Mouse (Mus musculus) heart, embryonic 11.5 days (tissue): Measurements from ENCODE around the gene Ahnak. TPM values are rescaled to one million over a fixed set of nuclear protein-coding genes. Genes with fewer than 3 reads are reported as not detected.

Experiments used
- ATAC-seq: fragments of 200-750 bp; cut with Nextera tagmentation; replicated peaks from 2 replicates; pipeline ENCODE4 v1.8.0; 2017; ENCODE audit warnings: moderate library complexity; ENCODE audit not compliant: insufficient number of reproducible peaks, low FRiP score, low TSS enrichment
- H3K27ac ChIP-seq: fragments of 300-500 bp; sonication (generic); 2 replicates; pipeline ENCODE4 v1.5.1; 2014; ENCODE audit warnings: mild to moderate bottlenecking, low read depth, low read length
- H3K27me3 ChIP-seq: fragments of 300-500 bp; sonication (generic); 2 replicates; pipeline ENCODE4 v1.6.1; 2014; ENCODE audit warnings: mild to moderate bottlenecking, low read length, mixed read lengths; ENCODE audit not compliant: control insufficient read depth, insufficient read depth
- H3K36me3 ChIP-seq: fragments of 300-500 bp; sonication (generic); 2 replicates; pipeline ENCODE4 v1.6.1; 2014; ENCODE audit warnings: mild to moderate bottlenecking, low read length, moderate library complexity, mixed read lengths; ENCODE audit not compliant: control insufficient read depth, insufficient read depth
- H3K4me1 ChIP-seq: fragments of 300-500 bp; sonication (generic); 2 replicates; pipeline ENCODE4 v1.6.1; 2014; ENCODE audit warnings: low read length; ENCODE audit not compliant: control insufficient read depth, insufficient read depth
- H3K4me2 ChIP-seq: fragments of 300-500 bp; sonication (generic); 2 replicates; pipeline ENCODE4 v1.6.1; 2014; ENCODE audit warnings: mild to moderate bottlenecking, moderate library complexity
- H3K4me3 ChIP-seq: fragments of 300-500 bp; sonication (generic); 2 replicates; pipeline ENCODE4 v1.5.1; 2014; ENCODE audit warnings: low read depth, low read length
- H3K9ac ChIP-seq: fragments of 300-500 bp; sonication (generic); 2 replicates; pipeline ENCODE4 v1.6.1; 2014; ENCODE audit warnings: mild to moderate bottlenecking, low read depth, low read length, moderate library complexity
- H3K9me3 ChIP-seq: fragments of 300-500 bp; sonication (generic); replicated peaks from 2 replicates; pipeline ENCODE4 v1.6.1; 2016; ENCODE audit warnings: low read length; ENCODE audit not compliant: control insufficient read depth
- WGBS: fragments of 180-500 bp; shearing (Covaris S2); extraction: QIAGEN DNeasy Blood & Tissue Kit; methylation state at CpG from one replicate; pipeline ENCODE4 v1.1.7; 2014; ENCODE audit not compliant: insufficient replicate concordance; 5-methylcytosine and 5-hydroxymethylcytosine counted together
- polyA plus RNA-seq: library from polyadenylated mRNA; unstranded; fragments of >200 nt; fragmentation: Nextera tagmentation; extraction: Ambion mirVana; gene quantifications from 2 replicates; pipeline ENCODE4 v1.2.1, GENCODE M21; 2014

Gene Ahnak
- polyA plus RNA-seq, 1 experiment from 2014 or later = 17.4 TPM

- H3K9ac ChIP-seq = no peak overlapping the region
- no peaks in the 10 kb centered on the region for H3K36me3 ChIP-seq
- no peak for ATAC-seq
- no peak overlapping the region for H3K27ac ChIP-seq
- H3K27me3 ChIP-seq = no peaks in the 10 kb centered on the region
- no peak overlapping the region for H3K4me2 ChIP-seq
- WGBS = 63% methylated on average over 3 of the region's 3 CpGs
- H3K4me3 ChIP-seq = no peak overlapping the region
- no peaks in the 10 kb centered on the region for H3K9me3 ChIP-seq
- H3K4me1 ChIP-seq = peaks cover 13% of the 10 kb centered on the region; the same call in 1 of the 2 replicates
These were observed 49.1 kb downstream of the Ahnak start for GRCm38 (mm10) chr19:9038136-9038535.

- H3K27ac ChIP-seq = no peak overlapping the region
- no peak overlapping the region for H3K4me3 ChIP-seq
- H3K9ac ChIP-seq = no peak overlapping the region
- WGBS = 59% methylated on average over 4 of the region's 4 CpGs
- H3K9me3 ChIP-seq = no peaks in the 10 kb centered on the region
- H3K27me3 ChIP-seq = no peaks in the 10 kb centered on the region
- H3K36me3 ChIP-seq = no peaks in the 10 kb centered on the region
- ATAC-seq = no peak
- no peak overlapping the region for H3K4me2 ChIP-seq
- H3K4me1 ChIP-seq = 0 out of 2 replicates have a peak, but pooled peaks cover 7% of the 10 kb centered on the region
These were observed 50.2 kb downstream of the Ahnak start for GRCm38 (mm10) chr19:9039266-9039665.

GRCm38 (mm10) chr19:9039928-9040327 lies 50.8 kb downstream of the Ahnak start:
- no peak for ATAC-seq
- 0 out of 2 replicates have a peak, but pooled peaks cover 8% of the 10 kb centered on the region for H3K4me1 ChIP-seq
- H3K4me3 ChIP-seq = no peak overlapping the region
- H3K9ac ChIP-seq = no peak overlapping the region
- H3K4me2 ChIP-seq = no peak overlapping the region
- no peaks in the 10 kb centered on the region for H3K27me3 ChIP-seq
- H3K9me3 ChIP-seq = no peaks in the 10 kb centered on the region
- no peak overlapping the region for H3K27ac ChIP-seq
- WGBS = 48% methylated on average over 7 of the region's 7 CpGs
- H3K36me3 ChIP-seq = no peaks in the 10 kb centered on the region

- no peaks in the 10 kb centered on the region for H3K27me3 ChIP-seq
- ATAC-seq = no peak
- H3K4me3 ChIP-seq = no peak overlapping the region
- 0 out of 2 replicates have a peak, but pooled peaks cover 8% of the 10 kb centered on the region for H3K4me1 ChIP-seq
- no peak overlapping the region for H3K4me2 ChIP-seq
- 87% methylated on average over 6 of the region's 6 CpGs for WGBS
- H3K9me3 ChIP-seq = no peaks in the 10 kb centered on the region
- H3K36me3 ChIP-seq = no peaks in the 10 kb centered on the region
- H3K27ac ChIP-seq = no peak overlapping the region
- no peak overlapping the region for H3K9ac ChIP-seq
These were observed 51.6 kb downstream of the Ahnak start for GRCm38 (mm10) chr19:9040649-9041048.

- no peak overlapping the region for H3K4me3 ChIP-seq
- H3K9ac ChIP-seq = no peak overlapping the region
- no peak overlapping the region for H3K4me2 ChIP-seq
- H3K4me1 ChIP-seq = 0 out of 2 replicates have a peak, but pooled peaks cover 8% of the 10 kb centered on the region
- ATAC-seq = no peak
- H3K36me3 ChIP-seq = no peaks in the 10 kb centered on the region
- no peak overlapping the region for H3K27ac ChIP-seq
- no peaks in the 10 kb centered on the region for H3K27me3 ChIP-seq
- no peaks in the 10 kb centered on the region for H3K9me3 ChIP-seq
These were observed 52.0 kb downstream of the Ahnak start for GRCm38 (mm10) chr19:9041074-9041473.

GRCm38 (mm10) chr19:9043123-9043522 lies 54.0 kb downstream of the Ahnak start:
- Histone ChIP-seq H3K36me3 (no peaks in the 10 kb centered on the region), H3K4me3 (no peak overlapping the region), H3K27me3 (no peaks in the 10 kb centered on the region), H3K4me2 (no peak overlapping the region), H3K9me3 (no peaks in the 10 kb centered on the region), H3K9ac (no peak overlapping the region), H3K4me1 (peaks cover 21% of the 10 kb centered on the region), H3K27ac (no peak overlapping the region)
- 76% methylated on average over 1 of the region's 1 CpGs for WGBS
- ATAC-seq = no peak

GRCm38 (mm10) chr19:9044291-9044690 lies 55.2 kb downstream of the Ahnak start:
- Histone ChIP-seq H3K4me1 (peaks cover 21% of the 10 kb centered on the region), H3K9me3 (0 out of 2 replicates have a peak, but pooled peaks cover 2% of the 10 kb centered on the region), H3K4me2 (0 out of 2 replicates have a peak overlapping the region, but pooled peaks have one; percentile 22), H3K27ac (0 out of 2 replicates have a peak overlapping the region, but pooled peaks have one; percentile 10), H3K9ac (no peak overlapping the region), H3K4me3 (no peak overlapping the region), H3K36me3 (no peaks in the 10 kb centered on the region), H3K27me3 (no peaks in the 10 kb centered on the region)
- peak; percentile 63; the same call in 1 of the 2 replicates for ATAC-seq
- WGBS = 56% methylated on average over 4 of the region's 4 CpGs

GRCm38 (mm10) chr19:9047207-9047945 lies 58.3 kb downstream of the Ahnak start:
- Histone ChIP-seq H3K36me3 (no peaks in the 10 kb centered on the region), H3K27ac (peak overlapping the region; percentile 59; the same call in 1 of the 2 replicates), H3K4me2 (no peak overlapping the region), H3K27me3 (no peaks in the 10 kb centered on the region), H3K9ac (no peak overlapping the region), H3K4me3 (no peak overlapping the region), H3K4me1 (peaks cover 24% of the 10 kb centered on the region), H3K9me3 (0 out of 2 replicates have a peak, but pooled peaks cover 3% of the 10 kb centered on the region)
- WGBS = 44% methylated on average over 7 of the region's 7 CpGs
- ATAC-seq = no peak
